Mouse (Mus musculus) brain, adult 10 weeks (tissue): Measurements from ENCODE around the gene 1700067P10Rik. TPM values are rescaled to one million over a fixed set of nuclear protein-coding genes. Genes with fewer than 3 reads are reported as not detected.

Experiments used
- polyA plus RNA-seq: library from polyadenylated mRNA; stranded (reverse); fragments of 350-450 nt; fragmentation: Illumina TruSeq; extraction: RNeasy Lipid Tissue Mini Kit (QIAGEN cat#74804); gene quantifications from one replicate; pipeline ENCODE4 v1.2.3, GENCODE M21; 2015; ENCODE audit warnings: low read depth, low replicate concordance

Gene 1700067P10Rik
- polyA plus RNA-seq: not detected

DNA sequence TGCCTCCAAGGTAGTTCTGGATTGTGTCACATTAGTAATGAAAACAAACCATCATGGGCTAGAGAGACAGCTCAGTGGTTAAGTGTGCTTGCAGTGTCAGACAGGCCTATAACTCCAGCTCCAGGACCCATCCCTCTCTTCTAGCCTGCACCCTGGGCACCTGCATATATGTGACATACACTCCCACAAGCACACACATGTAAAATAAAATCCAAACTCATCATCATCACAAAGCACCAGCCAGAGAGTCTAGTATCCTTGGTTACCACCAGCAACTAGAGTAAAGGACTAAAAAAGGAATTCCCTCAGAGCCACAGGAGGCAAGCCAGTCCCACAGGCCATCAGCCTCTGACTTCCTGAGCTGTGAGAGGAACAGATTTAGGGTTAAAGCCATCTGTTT is at the start of gene 1700067P10Rik:
Gene 1700067P10Rik, plus strand, starts transcription at position 301 of the 400 bp plus-strand sequence.

Other genes with a start within 250 kb of the 1700067P10Rik start
- 26.5 TPM for gene Foxp4, start 164.7 kb upstream of the 1700067P10Rik start, polyA plus RNA-seq
- gene 1700122O11Rik, start 51.0 kb upstream of the 1700067P10Rik start, polyA plus RNA-seq: not detected
- not detected for gene 9830107B12Rik, start 56.9 kb downstream of the 1700067P10Rik start, polyA plus RNA-seq
- not detected for gene A530064D06Rik, start 78.0 kb downstream of the 1700067P10Rik start, polyA plus RNA-seq
- gene Trem1, start 143.4 kb downstream of the 1700067P10Rik start, polyA plus RNA-seq: not detected
- gene Trem3, start 158.5 kb downstream of the 1700067P10Rik start, polyA plus RNA-seq: not detected
- gene Treml4, start 175.0 kb downstream of the 1700067P10Rik start, polyA plus RNA-seq: not detected
- gene Treml2, start 210.2 kb downstream of the 1700067P10Rik start, polyA plus RNA-seq: 0.45 TPM
- not detected for gene B430306N03Rik, start 226.8 kb downstream of the 1700067P10Rik start, polyA plus RNA-seq